Mouse (Mus musculus): ENCODE data around the gene Fkbpl. TPM values are rescaled to one million over a fixed set of nuclear protein-coding genes. Genes with fewer than 3 reads are reported as not detected.

Fkbpl gene
- total RNA-seq, 2 experiments from 2014 or later, result 11.8 to 14.8 TPM

GRCm38 (mm10) chr17:34662468-34662867 lies 17.9 kb downstream of the Fkbpl start:
- no peak for DNase-seq (ENCODE audit: low spot score in 2 of 2)

GRCm38 (mm10) chr17:34662978-34663377 lies 18.4 kb downstream of the Fkbpl start:
- no peak for DNase-seq (ENCODE audit: low spot score in 2 of 2)

GRCm38 (mm10) chr17:34663558-34663957 lies 19.0 kb downstream of the Fkbpl start:
- DNase-seq (ENCODE audit: low spot score in 2 of 2), result no peak

GRCm38 (mm10) chr17:34664472-34664871 lies 19.9 kb downstream of the Fkbpl start:
- no peak for DNase-seq (ENCODE audit: low spot score in 2 of 2)

GRCm38 (mm10) chr17:34670235-34670634 lies 25.7 kb downstream of the Fkbpl start, which contains the start of gene Tnxb:
TSS of gene Tnxb (plus strand) at chr17:34670535.
- no peak for DNase-seq (ENCODE audit: low spot score in 2 of 2)

- DNase-seq (ENCODE audit: low spot score in 2 of 2), result no peak
Observed at GRCm38 (mm10) chr17:34671151-34672066, 26.8 kb downstream of the Fkbpl start.

- DNase-seq (ENCODE audit: low spot score in 2 of 2), result no peak
Observed at GRCm38 (mm10) chr17:34672246-34672792, 27.8 kb downstream of the Fkbpl start.

- no peak for DNase-seq (ENCODE audit: low spot score in 2 of 2)
Observed at GRCm38 (mm10) chr17:34673139-34673538, 28.6 kb downstream of the Fkbpl start.

- DNase-seq (ENCODE audit: low spot score in 2 of 2), result no peak
Observed at GRCm38 (mm10) chr17:34674524-34675204, 30.1 kb downstream of the Fkbpl start.

GRCm38 (mm10) chr17:34675205-34676092 lies 30.9 kb downstream of the Fkbpl start:
- DNase-seq (ENCODE audit: low spot score in 2 of 2), result no peak

GRCm38 (mm10) chr17:34676093-34676460 lies 31.5 kb downstream of the Fkbpl start:
- DNase-seq (ENCODE audit: low spot score in 2 of 2), result no peak

- no peak for DNase-seq (ENCODE audit: low spot score in 2 of 2)
Observed at GRCm38 (mm10) chr17:34676671-34677070, 32.1 kb downstream of the Fkbpl start.

GRCm38 (mm10) chr17:34680191-34680590 lies 35.6 kb downstream of the Fkbpl start:
- no peak for DNase-seq (ENCODE audit: low spot score in 2 of 2)

GRCm38 (mm10) chr17:34680621-34681020 lies 36.1 kb downstream of the Fkbpl start:
- no peak for DNase-seq (ENCODE audit: low spot score in 2 of 2)

GRCm38 (mm10) chr17:34681132-34681571 lies 36.6 kb downstream of the Fkbpl start:
- no peak for DNase-seq (ENCODE audit: low spot score in 2 of 2)

GRCm38 (mm10) chr17:34681881-34682536 lies 37.4 kb downstream of the Fkbpl start:
- DNase-seq (ENCODE audit: low spot score in 2 of 2), result no peak

- DNase-seq (ENCODE audit: low spot score in 2 of 2), result no peak
Observed at GRCm38 (mm10) chr17:34683179-34683578, 38.6 kb downstream of the Fkbpl start.

GRCm38 (mm10) chr17:34683686-34684220 lies 39.2 kb downstream of the Fkbpl start:
- no peak for DNase-seq (ENCODE audit: low spot score in 2 of 2)

- DNase-seq (ENCODE audit: low spot score in 2 of 2), result no peak
Observed at GRCm38 (mm10) chr17:34684253-34684893, 39.8 kb downstream of the Fkbpl start.
